Mouse (Mus musculus) embryonic facial prominence, embryonic 11.5 days (tissue): ENCODE measurements at regions not wholly inside any gene's neighbourhood (a gene's known extent, or its start where the extent isn't known, plus 50 kb on each side); places are given as distances from the start of the nearest gene placed in this dataset.

ENCODE experiments used
- ATAC-seq: fragments of 200-750 bp; cut with Nextera tagmentation; replicated peaks from 2 replicates; pipeline ENCODE4 v1.8.0; 2017; ENCODE audit warnings: low read depth; ENCODE audit not compliant: insufficient number of reproducible peaks, low FRiP score, low TSS enrichment
- DNase-seq: peaks from one replicate; pipeline ENCODE4 v3.0.0-alpha.2; 2015; ENCODE audit warnings: low spot score
- H3K27ac ChIP-seq: fragments of 300-500 bp; sonication (generic); replicated peaks from 2 replicates; pipeline ENCODE4 v1.5.1; 2014; ENCODE audit warnings: mild to moderate bottlenecking, low read depth, low read length, control low read depth
- H3K27me3 ChIP-seq: fragments of 300-500 bp; sonication (generic); 2 replicates; pipeline ENCODE4 v1.6.1; 2014; ENCODE audit warnings: mild to moderate bottlenecking, low read length, moderate library complexity, mixed read lengths; ENCODE audit not compliant: control insufficient read depth, insufficient read depth
- H3K36me3 ChIP-seq: fragments of 300-500 bp; sonication (generic); replicated peaks from 2 replicates; pipeline ENCODE4 v1.6.1; 2014; ENCODE audit warnings: low read depth, mild to moderate bottlenecking, low read length, moderate library complexity, mixed read lengths; ENCODE audit not compliant: control insufficient read depth, insufficient read depth
- H3K4me1 ChIP-seq: fragments of 300-500 bp; sonication (generic); 2 replicates; pipeline ENCODE4 v1.6.1; 2014; ENCODE audit warnings: low read length, mixed read lengths; ENCODE audit not compliant: control insufficient read depth, insufficient read depth
- H3K4me2 ChIP-seq: fragments of 300-500 bp; sonication (generic); 2 replicates; pipeline ENCODE4 v1.6.1; 2014; ENCODE audit warnings: low read depth, mild to moderate bottlenecking, control low read depth, low read length, moderate library complexity
- H3K4me3 ChIP-seq: fragments of 300-500 bp; sonication (generic); 2 replicates; pipeline ENCODE4 v1.5.1; 2014; ENCODE audit warnings: low read depth, low read length, control low read depth
- H3K9ac ChIP-seq: fragments of 300-500 bp; sonication (generic); replicated peaks from 2 replicates; pipeline ENCODE4 v1.6.1; 2014; ENCODE audit warnings: mild to moderate bottlenecking, control low read depth, low read length
- H3K9me3 ChIP-seq: fragments of 300-500 bp; sonication (generic); replicated peaks from 2 replicates; pipeline ENCODE4 v1.6.1; 2016; ENCODE audit warnings: mild to moderate bottlenecking, low read length, inconsistent platforms, mixed read lengths; ENCODE audit not compliant: control insufficient read depth
- WGBS: fragments of 180-500 bp; shearing (Covaris S2); extraction: QIAGEN DNeasy Blood & Tissue Kit; methylation state at CpG from one replicate; pipeline ENCODE4 v1.1.7; 2014; 5-methylcytosine and 5-hydroxymethylcytosine counted together

- H3K4me2 ChIP-seq, result no peak overlapping the region
- WGBS, result 34% methylated on average over 6 of the region's 6 CpGs
- no peak overlapping the region for H3K9ac ChIP-seq
- no peak overlapping the region for H3K4me3 ChIP-seq
- no peak for ATAC-seq
- no peak overlapping the region for H3K27ac ChIP-seq
- no peaks in the 10 kb centered on the region for H3K36me3 ChIP-seq
- no peaks in the 10 kb centered on the region for H3K27me3 ChIP-seq
- no peaks in the 10 kb centered on the region for H3K9me3 ChIP-seq
- no peaks in the 10 kb centered on the region for H3K4me1 ChIP-seq
- DNase-seq, result no peak
These were observed 592.1 kb downstream of the Dcdc2c start for GRCm38 (mm10) chr12:27960064-27960463.

- WGBS, result 41% methylated on average over 3 of the region's 3 CpGs
- DNase-seq (no peak), ATAC-seq (no peak)
- H3K27ac ChIP-seq, result peak overlapping the region; percentile 11; the same call in 1 of the 2 replicates
- H3K9ac ChIP-seq, result no peak overlapping the region
- no peaks in the 10 kb centered on the region for H3K27me3 ChIP-seq
- H3K4me2 ChIP-seq, result no peak overlapping the region
- H3K9me3 ChIP-seq, result no peaks in the 10 kb centered on the region
- H3K4me1 ChIP-seq, result no peaks in the 10 kb centered on the region; the same call in 1 of the 2 replicates
- no peak overlapping the region for H3K4me3 ChIP-seq
- H3K36me3 ChIP-seq, result no peaks in the 10 kb centered on the region
These were observed 604.6 kb downstream of the Dcdc2c start for GRCm38 (mm10) chr12:27947646-27948045.

GRCm38 (mm10) chr12:27946866-27947459, 604.6 kb upstream of the Sox11 start:
- no peaks in the 10 kb centered on the region for H3K9me3 ChIP-seq
- DNase-seq, result peak; percentile 78
- no peak overlapping the region for H3K4me3 ChIP-seq
- H3K27ac ChIP-seq, result peak overlapping the region; percentile 53; the same call in 1 of the 2 replicates
- H3K27me3 ChIP-seq, result no peaks in the 10 kb centered on the region
- H3K36me3 ChIP-seq, result no peaks in the 10 kb centered on the region
- 22% methylated on average over 7 of the region's 7 CpGs for WGBS
- H3K9ac ChIP-seq, result no peak overlapping the region
- no peak overlapping the region for H3K4me2 ChIP-seq
- no peaks in the 10 kb centered on the region; the same call in 1 of the 2 replicates for H3K4me1 ChIP-seq
- no peak for ATAC-seq

- ATAC-seq (peak; percentile 79; the same call in 1 of the 2 replicates), DNase-seq (peak; percentile 61)
- no peak overlapping the region for H3K4me3 ChIP-seq
- no peak overlapping the region for H3K4me2 ChIP-seq
- WGBS, result 39% methylated on average over 2 of the region's 2 CpGs
- H3K9me3 ChIP-seq, result no peaks in the 10 kb centered on the region
- no peak overlapping the region for H3K27ac ChIP-seq
- no peaks in the 10 kb centered on the region; the same call in 1 of the 2 replicates for H3K4me1 ChIP-seq
- no peak overlapping the region for H3K9ac ChIP-seq
- H3K27me3 ChIP-seq, result no peaks in the 10 kb centered on the region
- H3K36me3 ChIP-seq, result no peaks in the 10 kb centered on the region
These were observed 603.0 kb upstream of the Sox11 start for GRCm38 (mm10) chr12:27945411-27945810.

GRCm38 (mm10) chr12:27941053-27941452, 598.7 kb upstream of the Sox11 start:
- WGBS, result 75% methylated on average over 1 of the region's 1 CpGs
- no peak for ATAC-seq
- no peak overlapping the region for H3K4me3 ChIP-seq

GRCm38 (mm10) chr12:27932382-27933140, 590.2 kb upstream of the Sox11 start:
- ATAC-seq, result peak; percentile 71
- 26% methylated on average over 7 of the region's 7 CpGs for WGBS
- Histone ChIP-seq H3K9me3 (no peaks in the 10 kb centered on the region), H3K9ac (no peak overlapping the region), H3K27ac (no peak overlapping the region), H3K4me3 (no peak overlapping the region), H3K4me1 (peaks cover 6% of the 10 kb centered on the region), H3K27me3 (no peaks in the 10 kb centered on the region), H3K36me3 (no peaks in the 10 kb centered on the region), H3K4me2 (no peak overlapping the region)
- peak; percentile 56 for DNase-seq

More at GRCm38 (mm10) chr12:27941053-27941452, 598.7 kb upstream of the Sox11 start:
- Histone ChIP-seq H3K36me3 (no peaks in the 10 kb centered on the region), H3K27me3 (no peaks in the 10 kb centered on the region), H3K4me2 (no peak overlapping the region), H3K4me1 (no peaks in the 10 kb centered on the region; the same call in 1 of the 2 replicates), H3K9me3 (no peaks in the 10 kb centered on the region), H3K9ac (no peak overlapping the region), H3K27ac (no peak overlapping the region)
- no peak for DNase-seq

GRCm38 (mm10) chr12:27928366-27928963, 586.1 kb upstream of the Sox11 start:
- ATAC-seq, result no peak
- H3K9me3 ChIP-seq, result no peaks in the 10 kb centered on the region
- no peak overlapping the region for H3K27ac ChIP-seq
- no peak overlapping the region for H3K4me2 ChIP-seq
- no peak overlapping the region for H3K9ac ChIP-seq
- H3K4me3 ChIP-seq, result no peak overlapping the region
- DNase-seq, result peak; percentile 15
- no peaks in the 10 kb centered on the region for H3K36me3 ChIP-seq
- whole genome bisulfite sequencing, result 36% methylated on average over 11 of the region's 11 CpGs
- H3K4me1 ChIP-seq, result peaks cover 6% of the 10 kb centered on the region
- H3K27me3 ChIP-seq, result no peaks in the 10 kb centered on the region

GRCm38 (mm10) chr12:27926730-27927129, 584.4 kb upstream of the Sox11 start:
- Histone ChIP-seq H3K27me3 (no peaks in the 10 kb centered on the region), H3K27ac (no peak overlapping the region), H3K4me2 (no peak overlapping the region), H3K9me3 (no peaks in the 10 kb centered on the region), H3K4me3 (no peak overlapping the region), H3K4me1 (no peaks in the 10 kb centered on the region; the same call in 1 of the 2 replicates), H3K36me3 (no peaks in the 10 kb centered on the region), H3K9ac (no peak overlapping the region)
- no peak for ATAC-seq
- WGBS, result 85% methylated on average over 6 of the region's 6 CpGs
- no peak for DNase-seq
